Mouse (Mus musculus): ENCODE results near the gene Cckbr.
"Not testable (repeated sequence)": the region's sequence is repeated elsewhere in the genome, so short reads cannot be mapped to it uniquely, and the experiment has no call there.

The Cckbr gene

GRCm38 (mm10) chr7:105437979-105438772, 12.6 kb downstream of the Cckbr start:
- no peak for DNase-seq (ENCODE audit: low read depth, low spot score)

- no peak for DNase-seq (ENCODE audit: low read depth, low spot score)
These were observed 15.9 kb downstream of the Cckbr start for GRCm38 (mm10) chr7:105441426-105441825.

- DNase-seq (ENCODE audit: low read depth, low spot score): no peak
These were observed 19.5 kb downstream of the Cckbr start for GRCm38 (mm10) chr7:105445076-105445475.

- DNase-seq (ENCODE audit: low read depth, low spot score): not testable (repeated sequence)
These were observed 27.8 kb downstream of the Cckbr start for GRCm38 (mm10) chr7:105453345-105453744.

- no peak for DNase-seq (ENCODE audit: low read depth, low spot score)
These were observed 33.0 kb downstream of the Cckbr start for GRCm38 (mm10) chr7:105458546-105458945.

- not testable (repeated sequence) for DNase-seq (ENCODE audit: low read depth, low spot score)
These were observed 40.0 kb downstream of the Cckbr start for GRCm38 (mm10) chr7:105465505-105465904.

GRCm38 (mm10) chr7:105472607-105473006, 47.1 kb downstream of the Cckbr start:
- DNase-seq (ENCODE audit: low read depth, low spot score): no peak

GRCm38 (mm10) chr7:105474771-105475315, 49.3 kb downstream of the Cckbr start:
- DNase-seq (ENCODE audit: low read depth, low spot score): no peak

- DNase-seq (ENCODE audit: low read depth, low spot score): no peak
These were observed 49.9 kb downstream of the Cckbr start for GRCm38 (mm10) chr7:105475396-105475949.

- DNase-seq (ENCODE audit: low read depth, low spot score): no peak
These were observed 51.3 kb downstream of the Cckbr start for GRCm38 (mm10) chr7:105476683-105477432.

- DNase-seq (ENCODE audit: low read depth, low spot score): no peak
These were observed 51.8 kb downstream of the Cckbr start for GRCm38 (mm10) chr7:105477433-105477700.

GRCm38 (mm10) chr7:105477841-105478240, 52.3 kb downstream of the Cckbr start:
- no peak for DNase-seq (ENCODE audit: low read depth, low spot score)

GRCm38 (mm10) chr7:105478344-105478743, 52.8 kb downstream of the Cckbr start:
- no peak for DNase-seq (ENCODE audit: low read depth, low spot score)

- DNase-seq (ENCODE audit: low read depth, low spot score): no peak
These were observed 53.7 kb downstream of the Cckbr start for GRCm38 (mm10) chr7:105479232-105479631.

- DNase-seq (ENCODE audit: low read depth, low spot score): no peak
These were observed 54.5 kb downstream of the Cckbr start for GRCm38 (mm10) chr7:105480081-105480480.

GRCm38 (mm10) chr7:105480561-105481504, 55.3 kb downstream of the Cckbr start:
- DNase-seq (ENCODE audit: low read depth, low spot score): no peak

- DNase-seq (ENCODE audit: low read depth, low spot score): no peak
These were observed 56.2 kb downstream of the Cckbr start, which contains the start of gene Cavin3 for GRCm38 (mm10) chr7:105481505-105482411. Gene Cavin3 (minus strand): TSS chr7:105482300.

- no peak for DNase-seq (ENCODE audit: low read depth, low spot score)
These were observed 56.9 kb downstream of the Cckbr start for GRCm38 (mm10) chr7:105482426-105482825.

GRCm38 (mm10) chr7:105485029-105485428, 59.5 kb downstream of the Cckbr start:
- no peak for DNase-seq (ENCODE audit: low read depth, low spot score)

Data from retina, postnatal 7 days (tissue).